Mouse (Mus musculus): ENCODE measurements around the gene Dhrs11. TPM values are rescaled to one million over a fixed set of nuclear protein-coding genes. Genes with fewer than 3 reads are reported as not detected.
"Not testable (repeated sequence)": the region's sequence is repeated elsewhere in the genome, so short reads cannot be mapped to it uniquely, and the experiment has no call there.

The Dhrs11 gene
- polyA plus RNA-seq, 1 experiment = 5.5 TPM

DNA sequence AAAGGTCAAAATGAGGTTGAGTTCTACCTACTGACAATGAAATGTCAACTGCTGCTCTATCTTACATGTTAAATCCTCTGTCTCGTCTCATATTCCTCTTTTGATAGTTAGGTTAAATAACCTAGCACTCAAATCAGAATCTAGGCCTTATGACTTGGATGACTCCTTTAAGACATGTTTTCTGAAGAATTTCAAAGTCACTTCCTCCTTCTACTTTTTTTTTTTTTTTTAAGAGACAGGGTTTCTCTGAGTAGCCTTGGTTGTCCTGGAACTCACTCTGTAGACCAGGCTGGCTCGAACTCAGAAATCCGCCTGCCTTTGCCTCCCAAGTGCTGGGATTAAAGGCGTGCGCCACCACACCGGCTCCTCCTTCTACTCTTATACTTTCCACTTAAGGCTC lies 26.5 kb upstream of the Dhrs11 start:
- H3K36me3 ChIP-seq (ENCODE audit: control insufficient read depth, insufficient read depth) = peaks cover 94% of the 10 kb centered on the region
- H3K79me2 ChIP-seq (ENCODE audit: control insufficient read depth, insufficient read depth) = peaks cover 32% of the 10 kb centered on the region
- H3K79me3 ChIP-seq (ENCODE audit: low read depth) = peaks cover 7% of the 10 kb centered on the region
- H3K27me3 ChIP-seq (ENCODE audit: control insufficient read depth, insufficient read depth, insufficient read length) = no peaks in the 10 kb centered on the region
- H3K4me3 ChIP-seq (ENCODE audit: insufficient read depth, poor library complexity, severe bottlenecking) = no peak overlapping the region
- TF ChIP-seq CEBPB (IDR thresholded peaks at IDR 0.05; ENCODE audit: low read depth) (no peak), MYOG (IDR thresholded peaks at IDR 0.05; ENCODE audit: control insufficient read depth, extremely low read depth, insufficient read length) (no peak), FOSL1 (IDR thresholded peaks at IDR 0.05; ENCODE audit: insufficient read depth, low read length, poor library complexity, severe bottlenecking) (no peak), CTCF (IDR thresholded peaks at IDR 0.05; ENCODE audit: control insufficient read depth, insufficient read depth, insufficient read length) (no peak), USF1 (IDR thresholded peaks at IDR 0.05; ENCODE audit: low read depth) (no peak), MYOD1 (IDR thresholded peaks at IDR 0.05; ENCODE audit: control insufficient read depth, insufficient read length, low read depth) (no peak), MAX (IDR thresholded peaks at IDR 0.05) (no peak)
- no peak overlapping the region for H3ac ChIP-seq (ENCODE audit: control insufficient read depth, insufficient read length, low read depth)

DNA sequence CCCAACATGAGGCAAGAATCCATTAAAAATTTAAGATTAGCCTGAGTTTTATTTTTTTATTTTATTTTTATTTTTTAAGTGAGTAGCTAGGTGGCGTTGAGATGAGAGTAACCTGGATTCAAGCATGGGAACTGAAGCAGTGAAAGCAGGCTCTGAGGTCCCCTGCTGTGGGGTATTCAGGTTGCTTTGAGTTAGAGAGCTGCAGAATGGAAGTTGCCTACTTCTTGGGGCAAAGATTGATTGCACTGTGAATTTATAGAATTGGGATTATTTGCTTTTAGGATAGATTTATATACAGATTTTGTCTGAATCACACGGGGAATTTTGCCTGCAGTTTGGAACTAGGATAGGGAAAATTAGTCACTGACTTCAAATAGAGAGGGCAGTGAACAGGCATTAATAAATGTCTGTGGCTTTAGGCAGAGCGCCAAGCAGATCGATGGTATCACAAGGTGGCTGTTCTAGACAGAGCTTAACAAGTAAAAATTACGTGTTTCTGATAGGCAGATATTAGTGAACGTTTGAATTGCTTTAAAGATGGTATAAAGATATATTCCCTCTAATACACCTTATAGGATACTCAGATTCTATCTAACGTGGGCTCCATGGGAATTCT lies 18.8 kb upstream of the Dhrs11 start:
- Histone ChIP-seq H3K4me3 (ENCODE audit: insufficient read depth, poor library complexity, severe bottlenecking) (no peak overlapping the region), H3K79me2 (ENCODE audit: control insufficient read depth, insufficient read depth) (peaks cover 15% of the 10 kb centered on the region), H3K27me3 (ENCODE audit: control insufficient read depth, insufficient read depth, insufficient read length) (no peaks in the 10 kb centered on the region), H3K79me3 (ENCODE audit: low read depth) (peaks cover 2% of the 10 kb centered on the region), H3ac (ENCODE audit: control insufficient read depth, insufficient read length, low read depth) (no peak overlapping the region), H3K36me3 (ENCODE audit: control insufficient read depth, insufficient read depth) (peaks cover 85% of the 10 kb centered on the region)
- TF ChIP-seq CTCF (IDR thresholded peaks at IDR 0.05; ENCODE audit: control insufficient read depth, insufficient read depth, insufficient read length) (no peak), MAX (IDR thresholded peaks at IDR 0.05) (no peak), USF1 (IDR thresholded peaks at IDR 0.05; ENCODE audit: low read depth) (no peak), FOSL1 (IDR thresholded peaks at IDR 0.05; ENCODE audit: insufficient read depth, low read length, poor library complexity, severe bottlenecking) (no peak), MYOG (IDR thresholded peaks at IDR 0.05; ENCODE audit: control insufficient read depth, extremely low read depth, insufficient read length) (no peak), CEBPB (IDR thresholded peaks at IDR 0.05; ENCODE audit: low read depth) (no peak), MYOD1 (IDR thresholded peaks at IDR 0.05; ENCODE audit: control insufficient read depth, insufficient read length, low read depth) (no peak)

DNA sequence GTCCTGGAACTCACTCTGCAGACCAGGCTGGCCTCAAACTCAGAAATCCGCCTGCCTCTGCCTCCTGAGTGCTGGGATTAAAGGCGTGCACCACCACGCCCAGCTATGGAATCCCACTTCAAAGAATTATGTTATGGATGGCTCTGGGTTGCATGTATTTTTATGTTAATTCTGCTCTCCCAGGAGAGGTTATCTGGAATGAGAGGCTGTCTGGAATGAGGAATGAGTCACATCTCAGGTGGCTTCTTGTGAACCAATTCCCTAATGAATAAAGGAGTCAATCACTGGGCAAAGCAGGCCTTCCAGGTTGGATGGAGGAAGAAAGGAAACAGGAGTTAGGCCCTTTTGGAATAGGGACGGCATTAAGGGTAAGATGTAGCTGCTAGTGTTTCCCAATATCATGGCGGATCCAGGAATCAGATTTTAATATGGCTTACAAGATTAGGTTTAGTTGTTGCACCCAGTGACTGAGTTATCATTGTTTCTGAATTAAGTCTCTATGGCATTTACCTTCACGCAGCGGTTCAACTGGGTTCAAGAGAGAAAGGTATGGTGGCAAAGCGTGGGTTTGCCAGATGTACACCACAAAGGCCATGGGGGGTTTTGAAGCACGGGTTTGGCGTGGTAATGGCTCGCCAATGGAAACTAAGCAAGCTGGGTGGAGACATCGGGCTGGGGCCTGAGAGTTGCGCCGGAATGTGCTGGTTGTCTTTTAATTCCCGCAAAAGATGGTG lies 18.1 kb upstream of the Dhrs11 start:
- H3K79me3 ChIP-seq (ENCODE audit: low read depth) = peaks cover 2% of the 10 kb centered on the region
- H3ac ChIP-seq (ENCODE audit: control insufficient read depth, insufficient read length, low read depth) = no peak overlapping the region
- H3K79me2 ChIP-seq (ENCODE audit: control insufficient read depth, insufficient read depth) = peaks cover 15% of the 10 kb centered on the region
- no peaks in the 10 kb centered on the region for H3K27me3 ChIP-seq (ENCODE audit: control insufficient read depth, insufficient read depth, insufficient read length)
- peaks cover 84% of the 10 kb centered on the region for H3K36me3 ChIP-seq (ENCODE audit: control insufficient read depth, insufficient read depth)
- TF ChIP-seq MYOD1 (IDR thresholded peaks at IDR 0.05; ENCODE audit: control insufficient read depth, insufficient read length, low read depth) = no peak
- TF ChIP-seq FOSL1 (IDR thresholded peaks at IDR 0.05; ENCODE audit: insufficient read depth, low read length, poor library complexity, severe bottlenecking) = no peak
- no peak for TF ChIP-seq MYOG (IDR thresholded peaks at IDR 0.05; ENCODE audit: control insufficient read depth, extremely low read depth, insufficient read length)
- TF ChIP-seq MAX (IDR thresholded peaks at IDR 0.05) = no peak
- no peak for TF ChIP-seq CTCF (IDR thresholded peaks at IDR 0.05; ENCODE audit: control insufficient read depth, insufficient read depth, insufficient read length)
- no peak for TF ChIP-seq USF1 (IDR thresholded peaks at IDR 0.05; ENCODE audit: low read depth)
- no peak for TF ChIP-seq CEBPB (IDR thresholded peaks at IDR 0.05; ENCODE audit: low read depth)
- no peak overlapping the region for H3K4me3 ChIP-seq (ENCODE audit: insufficient read depth, poor library complexity, severe bottlenecking)

DNA sequence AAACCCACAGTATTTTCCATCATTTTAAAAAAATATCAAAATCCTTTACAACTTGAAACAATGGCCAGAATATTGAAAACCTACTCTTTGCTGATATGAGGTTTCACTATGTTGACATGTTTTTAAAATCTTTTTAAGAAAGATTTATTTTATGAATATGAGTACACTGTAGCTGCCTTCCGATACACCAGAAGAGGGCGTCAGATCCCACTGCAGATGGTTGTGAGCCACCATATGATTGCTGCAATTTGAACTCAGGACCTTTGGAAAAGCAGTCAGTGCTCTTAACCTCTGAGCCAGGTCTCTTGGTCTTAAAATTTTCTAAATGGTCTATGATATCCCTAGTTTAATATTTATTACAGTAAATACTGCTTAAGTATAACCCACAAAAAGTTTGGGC lies 10.5 kb upstream of the Dhrs11 start:
- Histone ChIP-seq H3K79me2 (ENCODE audit: control insufficient read depth, insufficient read depth) (peaks cover 6% of the 10 kb centered on the region), H3K79me3 (ENCODE audit: low read depth) (no peaks in the 10 kb centered on the region), H3K4me3 (ENCODE audit: insufficient read depth, poor library complexity, severe bottlenecking) (no peak overlapping the region), H3K27me3 (ENCODE audit: control insufficient read depth, insufficient read depth, insufficient read length) (no peaks in the 10 kb centered on the region), H3ac (ENCODE audit: control insufficient read depth, insufficient read length, low read depth) (no peak overlapping the region), H3K36me3 (ENCODE audit: control insufficient read depth, insufficient read depth) (peaks cover 94% of the 10 kb centered on the region)
- TF ChIP-seq MYOG (IDR thresholded peaks at IDR 0.05; ENCODE audit: control insufficient read depth, extremely low read depth, insufficient read length) (no peak), MYOD1 (IDR thresholded peaks at IDR 0.05; ENCODE audit: control insufficient read depth, insufficient read length, low read depth) (no peak), USF1 (IDR thresholded peaks at IDR 0.05; ENCODE audit: low read depth) (no peak)

DNA sequence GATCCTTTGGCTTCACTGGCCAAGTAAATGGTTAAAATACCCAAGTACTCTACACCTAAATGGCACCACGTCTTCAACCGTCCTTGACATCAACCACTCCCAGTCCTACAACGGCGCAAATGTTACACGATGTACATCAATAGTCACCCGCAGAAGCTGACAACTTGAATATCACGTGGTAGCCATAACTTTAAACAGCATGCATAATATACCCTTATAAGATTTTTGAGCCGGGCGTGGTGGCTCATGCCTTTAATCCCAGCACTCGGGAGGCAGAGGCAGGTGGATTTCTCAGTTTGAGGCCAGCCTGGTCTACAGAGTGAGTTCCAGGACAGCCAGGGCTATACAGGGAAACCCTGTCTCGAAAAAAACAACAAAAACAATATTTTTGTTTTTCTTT lies 701 bp upstream of the Dhrs11 start:
- H3K36me3 ChIP-seq (ENCODE audit: control insufficient read depth, insufficient read depth) = peaks cover 59% of the 10 kb centered on the region
- not testable (repeated sequence) for H3K79me3 ChIP-seq (ENCODE audit: low read depth); H3ac ChIP-seq (ENCODE audit: control insufficient read depth, insufficient read length, low read depth); H3K27me3 ChIP-seq (ENCODE audit: control insufficient read depth, insufficient read depth, insufficient read length); H3K4me3 ChIP-seq (ENCODE audit: insufficient read depth, poor library complexity, severe bottlenecking)
- H3K79me2 ChIP-seq (ENCODE audit: control insufficient read depth, insufficient read depth) = peaks cover 14% of the 10 kb centered on the region

DNA sequence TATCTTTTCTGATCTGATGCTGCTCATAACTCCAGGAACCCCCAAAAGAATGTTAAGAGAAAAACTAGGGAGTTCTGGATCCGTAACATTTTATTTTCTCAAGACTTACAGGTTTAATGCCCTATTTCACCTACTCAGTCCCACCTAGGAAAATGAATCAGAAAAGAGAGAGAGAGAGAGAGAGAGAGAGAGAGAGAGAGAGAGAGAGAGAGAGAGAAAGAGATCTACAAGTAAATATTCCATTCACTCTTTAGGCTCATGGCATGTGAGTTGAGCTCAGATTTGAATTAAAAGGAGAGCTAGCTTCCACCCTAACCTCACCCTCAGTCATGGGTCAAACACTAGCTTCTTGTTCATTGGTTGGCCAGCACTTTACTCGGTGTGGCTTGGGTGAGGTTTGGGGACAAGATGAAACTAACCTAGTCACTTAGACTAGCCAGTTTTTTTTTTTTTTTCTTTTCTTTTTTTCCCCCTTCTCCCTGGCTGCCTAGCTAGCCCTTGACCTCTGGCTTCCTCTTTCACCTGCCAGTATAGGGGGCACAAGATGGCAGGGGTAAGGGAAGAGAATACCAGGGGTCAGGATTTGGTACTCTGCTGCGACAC lies 792 bp downstream of the Dhrs11 start:
- peak overlapping the region; percentile 59 for H3K4me3 ChIP-seq (ENCODE audit: insufficient read depth, poor library complexity, severe bottlenecking)
- H3K27me3 ChIP-seq (ENCODE audit: control insufficient read depth, insufficient read depth, insufficient read length) = no peaks in the 10 kb centered on the region
- H3K79me2 ChIP-seq (ENCODE audit: control insufficient read depth, insufficient read depth) = peaks cover 14% of the 10 kb centered on the region
- H3ac ChIP-seq (ENCODE audit: control insufficient read depth, insufficient read length, low read depth) = no peak overlapping the region
- peaks cover 7% of the 10 kb centered on the region for H3K79me3 ChIP-seq (ENCODE audit: low read depth)
- H3K36me3 ChIP-seq (ENCODE audit: control insufficient read depth, insufficient read depth) = peaks cover 46% of the 10 kb centered on the region
- TF ChIP-seq MYOD1 (IDR thresholded peaks at IDR 0.05; ENCODE audit: control insufficient read depth, insufficient read length, low read depth) (no peak), FOSL1 (IDR thresholded peaks at IDR 0.05; ENCODE audit: insufficient read depth, low read length, poor library complexity, severe bottlenecking) (no peak)

Measured in C2C12 (cell line).